Comparison of ENCODE assay signal across 8 mouse cellular contexts in genomic region chr9:95121151-95121835, GRCm38 (mm10).
DNase-seq lines count a peak whose midpoint lies in the region; ATAC-seq and TF ChIP-seq lines count a peak whose summit lies in the region.

No protein-coding gene starts in this region.

- H3K4me2 ChIP-seq in lung, embryonic 14.5 days = peak overlapping the region; percentile 40
- H3K4me2 ChIP-seq in embryonic facial prominence, embryonic 15.5 days (replicated peaks) = peak overlapping the region; percentile 24
- H3K4me2 ChIP-seq in liver, embryonic 13.5 days = peak overlapping the region; percentile 17; the same call in 1 of the 2 replicates

- H3K27ac ChIP-seq in lung, embryonic 14.5 days (ENCODE audit: low read depth) = peak overlapping the region; percentile 4; the same call in 1 of the 2 replicates
- peak overlapping the region; percentile 51; the same call in 1 of the 2 replicates for H3K27ac ChIP-seq in embryonic facial prominence, embryonic 15.5 days (replicated peaks)
- H3K27ac ChIP-seq in liver, embryonic 13.5 days = no peak overlapping the region
- no peak overlapping the region for H3K27ac ChIP-seq in layer of hippocampus, adult 2 months

- peak; percentile 89 for ATAC-seq in lung, embryonic 14.5 days (ENCODE audit: insufficient read depth)
- peak; percentile 86 for ATAC-seq in embryonic facial prominence, embryonic 15.5 days (ENCODE audit: insufficient number of reproducible peaks, low FRiP score, low TSS enrichment, low read depth)
- peak; percentile 54 for ATAC-seq in liver, embryonic 13.5 days (ENCODE audit: low read depth)

- TF ChIP-seq CTCF in lung, embryonic 14.5 days (IDR thresholded peaks at IDR 0.05; ENCODE audit: low read depth) = no peak
- no peak for TF ChIP-seq CTCF in layer of hippocampus, adult 2 months (conservative IDR thresholded peaks at IDR 0.05)

- H3K4me1 ChIP-seq in lung, embryonic 14.5 days (ENCODE audit: insufficient read depth) = no peaks in the 10 kb centered on the region
- peaks cover 31% of the 10 kb centered on the region for H3K4me1 ChIP-seq in embryonic facial prominence, embryonic 15.5 days
- H3K4me1 ChIP-seq in liver, embryonic 13.5 days (replicated peaks) = peaks cover 12% of the 10 kb centered on the region

- H3K36me3 ChIP-seq in lung, embryonic 14.5 days (ENCODE audit: insufficient read depth) = no peaks in the 10 kb centered on the region
- H3K36me3 ChIP-seq in embryonic facial prominence, embryonic 15.5 days = no peaks in the 10 kb centered on the region
- no peaks in the 10 kb centered on the region for H3K36me3 ChIP-seq in liver, embryonic 13.5 days

- H3K9ac ChIP-seq in lung, embryonic 14.5 days = no peak overlapping the region
- H3K9ac ChIP-seq in embryonic facial prominence, embryonic 15.5 days = no peak overlapping the region
- H3K9ac ChIP-seq in liver, embryonic 13.5 days = no peak overlapping the region

- no peaks in the 10 kb centered on the region for H3K27me3 ChIP-seq in lung, embryonic 14.5 days (ENCODE audit: insufficient read depth, low read length)
- no peaks in the 10 kb centered on the region for H3K27me3 ChIP-seq in embryonic facial prominence, embryonic 15.5 days
- H3K27me3 ChIP-seq in liver, embryonic 13.5 days = no peaks in the 10 kb centered on the region

- WGBS in lung, embryonic 14.5 days = 24% methylated on average over 11 of the region's 11 CpGs
- WGBS in embryonic facial prominence, embryonic 15.5 days = 18% methylated on average over 11 of the region's 11 CpGs
- WGBS in liver, embryonic 13.5 days (ENCODE audit: insufficient replicate concordance) = 10% methylated on average over 11 of the region's 11 CpGs

- H3K4me3 ChIP-seq in lung, embryonic 14.5 days (ENCODE audit: low read depth, low read length) = no peak overlapping the region
- 0 out of 2 replicates have a peak overlapping the region, but pooled peaks have one; percentile 4 for H3K4me3 ChIP-seq in embryonic facial prominence, embryonic 15.5 days (replicated peaks)
- no peak overlapping the region for H3K4me3 ChIP-seq in liver, embryonic 13.5 days (replicated peaks)
- no peak overlapping the region for H3K4me3 ChIP-seq in layer of hippocampus, adult 2 months

- DNase-seq in lung, embryonic 14.5 days = peak; percentile 69
- no peak for DNase-seq in lung, postnatal 36 days
- no peak for DNase-seq in liver, embryonic 13.5 days
- peak; percentile 79 for DNase-seq in thymus, postnatal 14 days
- DNase-seq in layer of hippocampus, adult 2 months (ENCODE audit: low spot score in 2 of 2) = no peak
- DNase-seq in frontal cortex, postnatal 10 days (ENCODE audit: low spot score in 2 of 2) = no peak
- no peak for DNase-seq in layer of hippocampus, adult 11-12 months (ENCODE audit: low spot score)

- H3K9me3 ChIP-seq in lung, embryonic 14.5 days (ENCODE audit: low read depth, low read length) = no peaks in the 10 kb centered on the region
- no peaks in the 10 kb centered on the region for H3K9me3 ChIP-seq in embryonic facial prominence, embryonic 15.5 days (replicated peaks)
- no peaks in the 10 kb centered on the region for H3K9me3 ChIP-seq in liver, embryonic 13.5 days (replicated peaks)

Comparison
In these comparisons a context has a peak if more than half of its experiments do, and no peak if none do; other contexts are left out.
1. DNase-seq: peak in lung, embryonic 14.5 days (single experiment) and thymus, postnatal 14 days (single experiment); none in lung, postnatal 36 days (single experiment), liver, embryonic 13.5 days (single experiment), layer of hippocampus, adult 2 months (0 of 2), frontal cortex, postnatal 10 days (0 of 2) and layer of hippocampus, adult 11-12 months (single experiment).
2. H3K27ac ChIP-seq: peak in lung, embryonic 14.5 days (single experiment) and embryonic facial prominence, embryonic 15.5 days (single experiment); none in liver, embryonic 13.5 days (single experiment) and layer of hippocampus, adult 2 months (single experiment).
3. Peak in every context shown above with its lines, with median percentiles within 50 percentile points of each other: ATAC-seq and H3K4me2 ChIP-seq.